Mouse (Mus musculus): Measurements from ENCODE around the gene Slc25a21. TPM values are rescaled to one million over a fixed set of nuclear protein-coding genes. Genes with fewer than 3 reads are reported as not detected.

Slc25a21 gene
- polyA plus RNA-seq, 1 experiment from 2014 or later = 18.7 TPM

DNA sequence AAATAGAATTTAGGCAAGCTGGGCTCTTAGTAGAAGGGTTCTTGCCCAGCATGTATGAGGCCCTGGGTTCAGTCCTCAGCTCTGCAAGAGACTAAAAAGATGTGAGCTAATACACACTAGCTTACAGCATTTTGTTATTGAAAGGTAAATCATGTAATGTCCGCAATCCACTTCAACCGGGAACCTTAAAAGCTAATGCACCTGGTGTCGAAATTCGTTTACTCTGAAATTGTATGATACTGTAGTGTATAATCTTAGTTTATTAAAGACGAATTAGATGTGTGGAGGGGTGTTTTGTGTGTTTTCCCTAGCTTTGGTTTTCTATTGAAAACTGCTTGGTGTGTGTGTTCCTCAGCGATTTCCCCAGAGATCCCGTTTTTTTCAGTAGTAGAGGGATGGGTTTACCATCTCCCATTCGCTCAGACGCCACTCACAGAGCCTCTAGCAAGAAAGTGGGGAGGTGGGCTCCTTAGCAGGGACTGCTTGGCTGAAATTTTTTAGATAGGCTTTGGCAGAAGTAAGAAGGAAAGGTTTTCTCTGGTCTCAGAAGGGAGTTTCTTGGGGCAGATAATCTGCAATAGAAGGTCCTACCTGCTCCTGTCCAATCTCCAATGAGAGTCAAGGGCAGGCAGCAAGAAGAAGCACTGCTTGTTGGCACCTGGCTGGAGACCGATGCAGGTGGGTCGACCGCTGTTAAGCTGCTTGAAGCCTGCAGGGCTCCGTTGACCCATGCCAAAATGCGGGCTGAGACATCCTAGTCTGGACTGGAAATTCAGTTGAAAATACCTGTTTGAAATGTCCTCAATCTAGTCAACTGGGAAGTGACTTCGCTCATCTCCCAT lies 509.4 kb downstream of the Slc25a21 start:
- H3K36me3 ChIP-seq (ENCODE audit: control insufficient read depth, insufficient read depth) = no peaks in the 10 kb centered on the region
- 4% methylated on average over 15 of the region's 15 CpGs for WGBS (ENCODE audit: insufficient replicate concordance)
- H3K9ac ChIP-seq (ENCODE audit: low read depth, low read length) = no peak overlapping the region
- H3K4me3 ChIP-seq (ENCODE audit: low read depth, low read length) = no peak overlapping the region
- H3K27ac ChIP-seq (ENCODE audit: low read length) = no peak overlapping the region
- H3K9me3 ChIP-seq (replicated peaks; ENCODE audit: control insufficient read depth, low read length) = no peaks in the 10 kb centered on the region
- no peak overlapping the region for H3K4me2 ChIP-seq (ENCODE audit: low read depth, low read length)
- H3K27me3 ChIP-seq (ENCODE audit: control insufficient read depth, insufficient read depth, low read depth, low read length) = peaks cover 81% of the 10 kb centered on the region
- no peaks in the 10 kb centered on the region for H3K4me1 ChIP-seq (ENCODE audit: control insufficient read depth, low read depth, low read length)
- ATAC-seq (ENCODE audit: low read depth) = no peak

DNA sequence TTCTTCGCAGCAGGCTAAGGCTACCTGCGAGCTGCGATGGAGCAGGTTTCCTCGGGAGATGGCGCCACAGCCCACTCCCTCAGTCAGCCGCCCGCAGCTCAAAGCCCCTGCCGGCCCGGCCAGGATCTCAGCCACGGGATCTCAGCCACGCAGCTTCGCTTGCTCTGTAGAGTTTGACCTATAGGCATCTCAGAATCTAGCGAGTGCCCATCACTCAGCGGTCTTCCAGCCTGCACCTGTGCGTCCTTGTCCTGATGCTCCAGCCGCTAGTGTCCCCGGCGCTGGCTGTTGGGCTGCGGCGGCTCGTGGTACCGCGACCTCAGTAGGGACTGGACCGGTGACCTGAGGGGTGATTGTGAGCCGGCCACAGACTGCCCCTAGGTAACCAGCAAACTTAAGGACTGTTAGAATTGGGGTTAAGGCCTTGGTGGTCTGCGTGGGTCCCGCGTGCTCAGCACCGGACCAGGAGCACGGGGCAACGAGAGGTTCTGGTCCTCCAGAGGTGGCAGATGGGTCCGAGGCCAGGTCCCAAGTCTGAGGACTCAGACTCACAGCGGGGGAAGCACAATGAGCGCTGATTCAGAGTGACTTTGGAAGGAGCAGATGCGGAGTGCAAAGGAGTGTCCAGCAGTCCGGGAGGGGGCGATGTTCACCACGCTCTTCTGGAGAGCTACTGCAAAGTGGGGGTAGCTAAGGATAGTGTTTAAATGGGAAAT lies 516.0 kb downstream of the Slc25a21 start:
- 1% methylated on average over 38 of the region's 38 CpGs for WGBS (ENCODE audit: insufficient replicate concordance)
- no peak for ATAC-seq (ENCODE audit: low read depth)
- Histone ChIP-seq H3K27me3 (ENCODE audit: control insufficient read depth, insufficient read depth, low read depth, low read length) (peaks cover 69% of the 10 kb centered on the region), H3K27ac (ENCODE audit: low read length) (no peak overlapping the region), H3K4me1 (ENCODE audit: control insufficient read depth, low read depth, low read length) (no peaks in the 10 kb centered on the region), H3K9ac (ENCODE audit: low read depth, low read length) (no peak overlapping the region), H3K4me2 (ENCODE audit: low read depth, low read length) (peak overlapping the region; percentile 24; the same call in 1 of the 2 replicates), H3K36me3 (ENCODE audit: control insufficient read depth, insufficient read depth) (no peaks in the 10 kb centered on the region), H3K4me3 (ENCODE audit: low read depth, low read length) (peak overlapping the region; percentile 15; the same call in 1 of the 2 replicates), H3K9me3 (replicated peaks; ENCODE audit: control insufficient read depth, low read length) (no peaks in the 10 kb centered on the region)

DNA sequence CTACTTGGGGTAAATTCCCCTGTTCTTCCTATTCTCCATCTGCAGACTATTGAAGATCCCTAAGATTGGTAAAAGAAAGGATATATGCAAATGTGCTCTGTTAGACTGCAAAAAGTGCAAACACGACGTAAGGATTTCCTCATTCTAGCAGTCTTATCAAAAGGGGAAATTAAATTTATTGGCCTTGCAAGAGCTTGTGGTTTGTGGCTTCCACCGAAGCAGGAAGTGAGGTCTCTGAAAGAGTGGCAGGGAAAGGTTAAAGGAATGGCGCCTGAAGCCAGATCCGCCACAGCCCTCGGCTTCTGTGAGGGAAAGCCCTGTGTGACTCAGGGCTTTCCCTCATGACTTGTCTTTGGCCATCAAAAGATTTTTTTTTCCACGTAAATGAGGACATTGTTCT lies 519.7 kb downstream of the Slc25a21 start:
- Histone ChIP-seq H3K27ac (ENCODE audit: low read length) (no peak overlapping the region), H3K4me1 (ENCODE audit: control insufficient read depth, low read depth, low read length) (no peaks in the 10 kb centered on the region), H3K36me3 (ENCODE audit: control insufficient read depth, insufficient read depth) (no peaks in the 10 kb centered on the region), H3K9ac (ENCODE audit: low read depth, low read length) (no peak overlapping the region), H3K9me3 (replicated peaks; ENCODE audit: control insufficient read depth, low read length) (no peaks in the 10 kb centered on the region), H3K4me2 (ENCODE audit: low read depth, low read length) (no peak overlapping the region), H3K27me3 (ENCODE audit: control insufficient read depth, insufficient read depth, low read depth, low read length) (peaks cover 49% of the 10 kb centered on the region), H3K4me3 (ENCODE audit: low read depth, low read length) (no peak overlapping the region)
- ATAC-seq (ENCODE audit: low read depth) = no peak
- 11% methylated on average over 7 of the region's 7 CpGs for WGBS (ENCODE audit: insufficient replicate concordance)

DNA sequence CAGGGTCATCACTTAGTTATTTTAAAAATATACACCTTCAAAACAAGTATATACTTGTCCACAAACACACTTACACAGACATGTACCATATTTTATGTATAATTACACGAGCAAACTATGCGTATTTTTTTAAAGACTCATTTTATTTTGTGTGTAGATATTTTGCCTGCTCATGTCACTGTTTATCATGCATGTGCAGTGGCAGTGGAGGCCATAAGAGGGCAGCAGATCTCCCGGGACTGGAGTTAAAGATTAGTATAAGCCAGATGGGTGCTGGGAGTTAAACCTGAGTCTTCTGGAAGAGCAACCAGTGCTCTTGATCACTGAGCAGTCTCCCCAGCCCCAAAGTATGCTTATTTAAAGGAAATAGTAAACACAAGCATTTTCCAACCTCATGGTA lies 522.5 kb downstream of the Slc25a21 start:
- Histone ChIP-seq H3K9ac (ENCODE audit: low read depth, low read length) (no peak overlapping the region), H3K4me2 (ENCODE audit: low read depth, low read length) (no peak overlapping the region), H3K9me3 (replicated peaks; ENCODE audit: control insufficient read depth, low read length) (no peaks in the 10 kb centered on the region), H3K4me3 (ENCODE audit: low read depth, low read length) (no peak overlapping the region), H3K27me3 (ENCODE audit: control insufficient read depth, insufficient read depth, low read depth, low read length) (peaks cover 21% of the 10 kb centered on the region), H3K27ac (ENCODE audit: low read length) (no peak overlapping the region), H3K36me3 (ENCODE audit: control insufficient read depth, insufficient read depth) (no peaks in the 10 kb centered on the region), H3K4me1 (ENCODE audit: control insufficient read depth, low read depth, low read length) (no peaks in the 10 kb centered on the region)
- WGBS (ENCODE audit: insufficient replicate concordance) = 28% methylated on average over 3 of the region's 3 CpGs
- no peak for ATAC-seq (ENCODE audit: low read depth)

DNA sequence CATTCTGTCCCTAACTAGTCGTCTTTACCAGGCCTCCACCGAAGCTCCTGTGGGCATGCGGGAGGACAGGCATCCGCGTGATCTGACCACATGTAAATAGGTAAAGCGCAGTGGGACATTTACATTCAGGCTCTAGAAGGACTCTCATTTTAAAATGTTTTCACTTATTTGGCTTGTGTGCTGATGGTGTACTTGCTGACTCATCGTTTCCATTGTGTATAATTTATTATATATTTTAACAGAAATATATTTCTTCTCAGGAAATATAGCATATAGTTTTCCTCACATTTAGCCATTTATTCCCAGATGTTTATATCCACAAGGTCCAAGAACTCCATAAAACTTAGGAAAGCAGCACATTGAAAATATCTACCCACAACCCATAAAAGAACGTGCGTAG lies 526.5 kb downstream of the Slc25a21 start:
- ATAC-seq (ENCODE audit: low read depth) = no peak
- WGBS (ENCODE audit: insufficient replicate concordance) = 82% methylated on average over 9 of the region's 9 CpGs
- no peak overlapping the region for H3K4me3 ChIP-seq (ENCODE audit: low read depth, low read length)
- no peaks in the 10 kb centered on the region for H3K27me3 ChIP-seq (ENCODE audit: control insufficient read depth, insufficient read depth, low read depth, low read length)
- no peaks in the 10 kb centered on the region for H3K4me1 ChIP-seq (ENCODE audit: control insufficient read depth, low read depth, low read length)
- no peaks in the 10 kb centered on the region for H3K9me3 ChIP-seq (replicated peaks; ENCODE audit: control insufficient read depth, low read length)
- H3K27ac ChIP-seq (ENCODE audit: low read length) = no peak overlapping the region
- H3K9ac ChIP-seq (ENCODE audit: low read depth, low read length) = no peak overlapping the region
- H3K36me3 ChIP-seq (ENCODE audit: control insufficient read depth, insufficient read depth) = no peaks in the 10 kb centered on the region
- no peak overlapping the region for H3K4me2 ChIP-seq (ENCODE audit: low read depth, low read length)

DNA sequence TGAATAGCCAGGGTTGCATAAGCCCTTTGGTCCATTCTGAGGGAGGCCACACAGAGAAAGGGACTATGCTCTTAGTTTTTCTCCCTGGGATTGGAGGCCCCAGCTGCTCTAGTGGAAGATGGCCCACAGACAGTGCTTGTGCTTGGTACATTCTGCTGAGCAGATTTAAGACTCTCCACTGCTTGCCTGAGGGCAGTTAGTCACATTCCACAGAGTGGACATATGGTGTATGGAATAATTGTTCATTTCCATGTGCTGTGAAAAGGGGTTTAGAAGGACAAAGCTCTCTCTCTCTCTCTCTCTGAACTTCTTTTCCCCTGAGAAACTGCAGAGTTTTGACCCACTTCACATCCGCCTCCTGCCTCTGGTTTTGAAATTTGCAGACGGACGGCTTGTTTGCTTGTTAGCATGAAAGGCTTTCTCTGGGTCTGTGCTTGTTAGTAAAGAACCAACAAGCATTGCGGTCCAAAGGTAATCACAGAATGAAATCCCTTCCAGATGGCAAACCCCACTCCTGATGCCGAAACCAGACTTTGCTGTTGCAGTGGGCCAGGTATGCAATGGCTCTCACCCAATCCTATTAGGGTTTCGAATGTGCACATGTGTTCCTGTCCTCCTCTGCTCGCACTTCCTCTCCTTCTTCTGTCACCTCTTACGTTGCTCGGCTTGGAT lies 527.7 kb downstream of the Slc25a21 start:
- H3K27me3 ChIP-seq (ENCODE audit: control insufficient read depth, insufficient read depth, low read depth, low read length) = no peaks in the 10 kb centered on the region
- no peak overlapping the region for H3K4me2 ChIP-seq (ENCODE audit: low read depth, low read length)
- 68% methylated on average over 9 of the region's 9 CpGs for WGBS (ENCODE audit: insufficient replicate concordance)
- no peak overlapping the region for H3K27ac ChIP-seq (ENCODE audit: low read length)
- H3K9ac ChIP-seq (ENCODE audit: low read depth, low read length) = no peak overlapping the region
- H3K4me3 ChIP-seq (ENCODE audit: low read depth, low read length) = no peak overlapping the region
- no peaks in the 10 kb centered on the region for H3K36me3 ChIP-seq (ENCODE audit: control insufficient read depth, insufficient read depth)
- no peaks in the 10 kb centered on the region for H3K9me3 ChIP-seq (replicated peaks; ENCODE audit: control insufficient read depth, low read length)
- no peaks in the 10 kb centered on the region for H3K4me1 ChIP-seq (ENCODE audit: control insufficient read depth, low read depth, low read length)
- ATAC-seq (ENCODE audit: low read depth) = no peak

Other genes starting within 250 kb of the Slc25a21 start
- 32.6 and 33.0 TPM in 2 replicates for gene Prps1l3, start 32.9 kb upstream of the Slc25a21 start, polyA plus RNA-seq (2015; fragmentation: Nextera tagmentation; extraction: Ambion mirVana)
- gene Mipol1, start 33.0 kb upstream of the Slc25a21 start, polyA plus RNA-seq (2015; fragmentation: Nextera tagmentation; extraction: Ambion mirVana) = 2.7 and 3.0 TPM in 2 replicates